Mouse (Mus musculus): ENCODE results near the gene Ahnak.
"Not testable (repeated sequence)": the region's sequence is repeated elsewhere in the genome, so short reads cannot be mapped to it uniquely, and the experiment has no call there.

Gene Ahnak

DNA sequence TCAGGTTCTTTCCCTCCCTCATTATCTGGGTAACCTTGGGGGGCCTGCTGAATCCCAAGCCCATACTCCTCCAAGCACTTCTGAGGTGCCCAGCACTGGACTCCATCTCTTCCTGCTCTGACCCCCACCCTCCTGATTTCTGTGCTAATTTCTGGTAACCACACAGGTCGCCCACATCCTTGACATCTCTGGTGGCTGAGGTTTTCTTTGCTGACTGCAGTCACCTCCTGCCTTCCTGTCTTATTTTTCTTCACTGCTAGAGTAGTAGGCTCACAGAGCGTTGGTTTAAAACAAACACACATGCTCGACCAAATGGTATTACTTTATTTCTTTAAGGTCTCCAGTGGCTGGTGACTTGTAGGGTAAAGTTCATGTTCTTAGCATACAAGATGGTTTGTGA lies 49.1 kb downstream of the Ahnak start:
- DNase-seq (ENCODE audit: extremely low read depth, low read depth, low spot score), result no peak

DNA sequence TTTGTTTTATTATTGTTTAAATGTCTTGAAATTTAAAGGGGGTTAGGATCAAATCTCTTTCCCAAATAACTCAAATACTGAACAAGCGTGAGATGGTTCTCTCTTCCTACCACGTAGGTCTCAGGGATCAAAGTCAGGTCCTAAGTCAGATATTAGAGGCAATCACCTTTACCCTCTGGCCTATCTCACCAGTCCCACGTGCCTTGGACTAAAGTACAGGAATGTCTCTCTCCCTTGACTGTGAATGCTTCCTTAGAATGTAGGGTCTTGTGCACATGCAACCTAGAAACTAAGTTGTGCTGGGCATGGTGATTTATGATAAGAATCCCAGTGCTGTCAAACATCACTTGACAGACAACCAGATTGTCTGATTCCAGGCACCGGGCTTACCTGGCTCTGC lies 50.2 kb downstream of the Ahnak start:
- no peak for DNase-seq (ENCODE audit: extremely low read depth, low read depth, low spot score)

DNA sequence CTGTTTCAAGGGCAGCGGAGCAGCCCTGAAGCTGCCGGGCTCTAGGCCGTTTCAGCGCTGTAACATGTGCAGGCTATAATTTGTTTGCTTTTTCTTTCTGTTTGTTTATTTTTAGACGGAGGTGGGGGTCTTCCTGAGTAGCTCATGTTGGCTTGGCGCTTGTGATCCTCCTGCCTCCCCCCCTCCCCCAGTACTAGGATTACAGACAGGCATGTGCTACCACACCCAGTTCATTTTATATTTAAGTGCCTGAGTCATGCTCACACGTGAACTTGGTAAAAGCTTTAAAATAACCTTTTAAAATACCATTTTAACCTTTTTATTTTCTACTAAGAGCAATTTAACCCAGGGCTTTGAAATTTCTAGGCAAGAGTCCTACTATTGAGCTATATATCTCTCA lies 50.8 kb downstream of the Ahnak start:
- DNase-seq (ENCODE audit: extremely low read depth, low read depth, low spot score), result no peak

DNA sequence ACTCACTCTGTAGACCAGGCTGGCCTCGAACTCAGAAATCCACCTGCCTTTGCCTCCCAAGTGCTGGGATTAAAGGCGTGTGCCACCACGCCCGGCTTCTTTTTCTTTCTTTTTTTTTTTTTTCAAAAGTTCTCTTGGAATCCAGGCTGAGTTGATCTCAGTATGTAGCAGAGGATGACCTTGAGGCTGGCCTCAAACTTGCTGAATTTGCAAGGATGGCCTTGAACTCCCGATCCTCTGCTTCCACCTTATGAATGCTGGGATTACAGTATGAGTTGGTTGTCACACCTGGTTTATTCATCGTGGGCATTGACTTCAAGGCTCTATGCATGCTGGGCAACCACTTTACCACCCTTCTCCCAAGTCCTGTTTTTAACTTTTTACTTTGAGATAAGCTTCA lies 51.6 kb downstream of the Ahnak start:
- DNase-seq (ENCODE audit: extremely low read depth, low read depth, low spot score), result no peak

DNA sequence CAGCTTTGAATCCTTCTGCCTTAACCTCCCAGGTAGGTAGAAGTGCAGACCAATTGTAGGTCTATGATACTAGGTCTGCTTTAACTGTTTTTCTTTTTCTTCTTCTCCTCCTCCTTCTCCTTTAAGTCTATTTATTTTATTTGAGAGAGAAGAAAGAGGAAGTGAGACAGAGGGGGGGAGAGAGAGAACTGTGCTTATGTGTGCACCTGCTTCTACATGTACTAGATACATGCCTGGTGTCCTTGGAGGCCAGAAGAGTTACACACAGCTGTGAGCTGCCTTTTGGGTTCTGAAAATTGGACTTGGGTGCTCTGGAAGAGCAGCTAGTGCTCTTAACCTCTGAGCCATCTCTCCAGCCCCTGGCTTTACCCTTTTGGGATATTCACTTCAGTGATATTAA lies 52.0 kb downstream of the Ahnak start:
- no peak for DNase-seq (ENCODE audit: extremely low read depth, low read depth, low spot score)

DNA sequence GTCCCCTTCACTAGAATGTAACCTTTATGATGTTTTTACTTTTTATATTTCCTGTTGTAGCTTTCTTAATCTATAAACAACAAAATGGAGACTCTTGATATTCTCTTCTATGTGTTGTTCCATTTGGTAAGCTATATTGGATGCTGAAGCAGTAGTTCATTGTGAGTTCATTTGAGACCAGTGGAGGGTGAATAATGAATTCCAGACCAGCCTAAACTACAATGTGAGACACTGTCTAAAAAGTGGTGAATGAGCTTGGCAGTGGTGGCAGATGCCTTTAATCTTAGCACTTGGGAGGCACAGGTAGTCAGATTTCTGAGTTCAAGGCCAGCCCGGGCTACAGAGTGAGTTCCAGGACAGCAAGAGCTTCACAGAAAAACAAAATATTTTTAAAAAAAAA lies 54.0 kb downstream of the Ahnak start:
- no peak for DNase-seq (ENCODE audit: extremely low read depth, low read depth, low spot score)

DNA sequence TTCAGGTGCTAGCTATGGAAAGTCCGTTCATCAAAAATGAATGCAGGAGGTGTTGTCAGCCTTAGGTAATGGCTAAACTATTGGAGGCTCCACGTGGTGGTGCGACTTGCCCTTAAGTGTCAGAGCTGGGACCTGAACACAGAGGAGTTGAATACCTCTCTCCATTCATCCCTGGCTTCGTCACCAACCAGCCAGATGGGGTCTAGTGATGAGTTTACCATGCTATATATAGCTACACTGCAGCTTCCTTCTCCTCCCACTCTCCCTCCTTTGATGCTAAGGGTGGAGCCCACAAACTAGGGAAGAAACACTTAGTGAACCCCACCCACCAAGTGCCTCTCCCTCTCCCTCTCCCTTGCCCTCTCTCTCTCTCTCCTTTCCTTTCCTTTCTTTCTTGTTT lies 55.2 kb downstream of the Ahnak start:
- no peak for DNase-seq (ENCODE audit: extremely low read depth, low read depth, low spot score)

DNA sequence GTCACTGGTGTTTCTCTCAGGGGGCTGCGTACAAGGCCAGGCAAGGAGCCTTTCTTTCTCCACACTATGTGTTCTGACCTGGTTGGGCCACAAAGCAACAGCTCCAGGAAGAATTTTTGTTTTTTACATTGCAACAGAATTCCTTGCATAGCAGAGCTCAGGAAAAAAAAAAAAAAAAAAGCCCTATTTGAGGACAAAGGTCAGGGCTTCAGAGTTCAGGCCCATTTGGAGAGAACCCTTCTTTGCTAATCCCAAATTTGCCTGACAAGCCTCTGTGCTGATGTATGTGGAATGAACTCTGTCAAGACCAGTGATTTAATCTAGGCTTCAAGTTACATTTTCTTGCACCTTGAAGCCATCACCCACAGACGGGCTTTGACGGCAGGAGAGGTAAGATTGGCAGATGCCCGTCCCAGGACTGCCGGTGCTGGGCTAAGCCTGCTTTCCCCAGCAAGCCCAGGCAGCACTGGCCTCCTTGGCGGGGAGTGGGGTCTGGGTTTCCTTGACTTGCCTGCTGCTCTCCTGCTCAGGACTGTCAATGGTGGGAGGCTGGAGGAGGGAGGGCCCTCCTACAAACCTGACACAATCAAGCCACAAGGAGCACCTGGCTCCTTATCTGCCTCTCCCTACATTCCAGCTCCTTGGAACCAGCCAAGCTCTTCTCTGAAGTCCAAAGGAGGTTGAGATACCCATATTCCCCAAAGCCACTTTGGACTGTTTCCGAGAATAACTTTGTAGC lies 58.3 kb downstream of the Ahnak start:
- peak; percentile 70 for DNase-seq (ENCODE audit: extremely low read depth, low read depth, low spot score)

DNA sequence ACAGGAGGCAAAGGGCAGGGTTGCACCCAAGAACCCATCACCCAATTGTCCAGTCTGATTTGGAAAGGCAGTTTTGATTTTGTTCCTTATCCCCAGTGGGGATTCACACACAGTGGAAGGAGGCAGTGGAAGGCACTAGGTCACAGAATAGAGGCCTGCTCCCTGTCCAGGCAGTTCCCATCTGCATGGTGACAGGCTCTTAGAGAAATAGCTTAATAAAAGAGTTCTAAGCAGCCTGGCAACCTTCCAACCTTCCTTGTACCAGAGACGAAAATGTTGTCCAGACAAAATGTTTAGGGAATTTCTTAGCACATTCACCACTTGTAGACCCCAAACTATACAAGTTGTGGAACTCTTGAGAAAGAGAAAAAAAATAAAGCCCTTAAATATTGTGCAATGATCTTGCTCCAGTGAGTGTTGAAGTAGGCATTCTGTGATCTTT lies 58.9 kb downstream of the Ahnak start:
- DNase-seq (ENCODE audit: extremely low read depth, low read depth, low spot score), result no peak

DNA sequence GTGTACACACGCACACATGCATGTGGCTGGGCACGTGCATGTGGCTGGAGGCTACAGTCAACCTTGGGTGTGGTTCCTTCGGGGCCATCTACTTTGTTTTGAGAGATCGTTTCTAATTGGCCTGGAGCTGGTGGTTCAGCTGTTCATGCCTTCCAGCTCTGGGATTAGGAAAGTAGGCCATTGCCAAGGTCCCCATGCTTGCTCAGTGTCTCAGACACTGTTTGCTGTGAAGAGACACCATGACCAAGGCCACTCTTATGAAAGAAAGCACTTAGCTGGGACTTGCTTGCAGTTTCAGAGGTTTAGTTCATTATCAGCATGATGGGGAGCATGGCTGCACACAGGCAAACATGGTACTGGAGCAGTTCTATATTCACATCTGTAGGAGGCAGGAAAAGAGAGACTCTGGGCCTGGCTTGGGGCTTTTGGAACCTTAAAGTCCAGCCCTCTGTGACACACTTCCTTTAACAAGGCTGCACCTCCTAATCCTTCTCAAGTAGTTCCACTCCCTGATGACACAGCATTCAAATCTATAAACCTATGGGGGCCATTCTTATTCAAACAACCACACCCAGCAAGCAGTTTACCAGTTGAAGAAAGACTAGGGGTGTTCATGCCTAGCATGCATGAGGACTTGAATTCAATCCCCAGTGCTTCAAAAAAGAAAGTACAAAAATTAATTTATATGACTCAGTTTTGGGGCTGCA lies 60.0 kb downstream of the Ahnak start:
- DNase-seq (ENCODE audit: extremely low read depth, low read depth, low spot score), result no peak

DNA sequence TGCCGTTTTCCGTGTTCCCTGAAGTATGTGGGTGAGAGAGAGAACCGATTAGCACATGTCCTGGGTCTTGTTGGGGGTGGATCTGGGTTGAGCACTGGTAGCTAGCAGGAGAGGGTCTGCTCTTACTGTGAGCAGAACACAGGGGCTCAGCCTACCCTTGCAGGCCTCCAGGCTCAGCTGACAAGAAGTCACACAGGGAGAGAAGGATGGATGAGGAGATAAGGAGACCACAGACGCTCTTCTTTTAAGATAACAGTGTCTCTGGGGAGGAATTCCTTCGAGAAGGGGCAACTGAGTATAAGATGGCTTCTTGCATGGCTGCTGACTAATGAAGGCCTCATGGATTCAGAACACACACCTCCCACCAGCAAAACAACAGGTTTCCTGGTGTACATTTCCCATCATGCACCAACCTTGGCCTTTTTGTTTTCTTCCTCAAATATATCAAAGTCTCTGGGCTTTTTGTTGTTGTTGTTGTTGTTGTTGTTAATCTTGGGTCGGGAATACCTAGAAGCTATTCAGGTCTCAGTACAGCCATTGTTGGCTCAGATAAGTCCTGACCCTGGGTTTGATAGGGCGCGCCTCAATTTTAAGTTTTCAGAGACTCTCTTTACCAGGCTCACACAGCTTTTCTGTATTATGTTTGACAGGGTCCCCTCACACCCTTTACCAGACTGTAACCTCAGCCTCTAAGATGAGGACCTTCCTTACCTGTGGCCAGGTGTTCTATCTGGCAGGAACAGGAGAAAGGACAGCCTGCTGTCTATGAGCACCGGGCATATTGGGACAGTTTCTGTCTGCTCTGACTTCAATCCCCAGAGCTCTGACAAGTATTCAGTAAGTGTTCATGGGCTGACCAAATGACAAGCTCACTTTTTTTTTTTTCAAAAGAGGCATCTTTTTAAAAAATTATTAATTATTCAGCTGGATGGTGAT lies 61.5 kb downstream of the Ahnak start:
- no peak for DNase-seq (ENCODE audit: extremely low read depth, low read depth, low spot score)

DNA sequence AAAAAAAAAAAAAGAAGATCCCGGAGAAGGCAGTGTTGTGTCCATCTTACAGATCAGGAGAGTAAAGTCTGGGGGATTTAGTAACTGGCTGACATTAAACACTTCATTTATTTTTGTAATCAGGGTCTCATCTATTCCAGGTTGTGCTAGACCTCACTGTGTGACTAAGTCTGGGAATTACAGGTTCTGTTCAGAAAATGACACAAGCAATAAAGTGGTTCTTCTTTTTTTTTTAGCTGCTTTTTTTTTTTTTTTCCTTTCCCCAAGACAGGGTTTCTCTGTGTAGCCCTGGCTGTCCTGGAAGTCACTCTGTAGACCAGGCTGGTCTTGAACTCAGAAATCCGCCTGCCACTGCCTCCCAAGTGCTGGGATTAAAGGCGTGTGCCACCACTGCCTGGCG lies 62.9 kb downstream of the Ahnak start:
- DNase-seq (ENCODE audit: extremely low read depth, low read depth, low spot score), result not testable (repeated sequence)

DNA sequence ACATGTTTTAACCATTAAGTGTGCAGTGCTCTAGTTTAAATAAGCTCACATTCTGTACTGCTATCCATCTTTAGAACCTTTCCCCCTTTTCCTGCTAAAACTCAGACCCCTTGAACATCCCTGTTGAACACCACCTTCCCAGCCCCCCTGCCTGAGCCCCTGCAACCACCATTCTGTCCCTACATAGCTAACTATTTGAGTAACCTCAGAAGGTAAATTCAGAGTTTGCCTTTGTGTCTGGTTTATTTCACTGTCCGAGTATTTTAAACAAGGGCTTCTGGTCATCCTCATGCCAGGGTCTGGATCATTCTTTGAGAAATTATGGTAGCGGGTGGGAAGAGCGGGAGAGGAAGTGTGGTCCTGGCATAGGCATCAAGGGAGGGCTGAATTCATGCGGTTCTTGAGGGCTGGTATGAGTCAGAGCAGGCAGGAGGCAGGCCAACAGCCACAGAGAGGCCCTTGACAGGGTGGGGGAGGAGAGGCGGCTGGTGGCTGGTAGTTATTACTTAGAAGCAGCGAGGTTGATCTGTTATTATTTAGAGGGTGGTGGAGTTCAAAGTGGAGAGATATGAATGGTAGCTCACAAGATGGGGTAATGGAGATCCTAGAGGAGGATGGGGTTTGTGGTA lies 63.8 kb downstream of the Ahnak start:
- no peak for DNase-seq (ENCODE audit: extremely low read depth, low read depth, low spot score)

DNA sequence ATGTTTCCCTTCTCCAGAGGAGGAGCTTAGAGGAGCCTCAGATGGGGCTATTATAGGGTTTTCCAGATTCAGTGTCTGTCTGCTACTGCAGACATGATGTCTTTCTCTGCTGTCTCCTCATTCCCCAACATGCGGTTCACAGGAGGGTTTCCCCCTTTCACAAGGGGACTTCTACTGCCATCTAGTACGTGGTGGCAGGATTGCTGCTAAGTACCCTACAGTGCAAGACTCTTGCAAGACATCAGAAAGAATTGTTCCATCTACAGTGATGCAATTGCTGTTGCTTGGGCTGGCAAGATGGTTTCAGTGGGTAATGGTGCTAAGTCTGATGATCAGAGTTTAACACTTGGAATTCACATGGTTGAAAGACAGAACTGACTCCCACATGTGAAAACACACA lies 66.1 kb downstream of the Ahnak start:
- no peak for DNase-seq (ENCODE audit: extremely low read depth, low read depth, low spot score)

DNA sequence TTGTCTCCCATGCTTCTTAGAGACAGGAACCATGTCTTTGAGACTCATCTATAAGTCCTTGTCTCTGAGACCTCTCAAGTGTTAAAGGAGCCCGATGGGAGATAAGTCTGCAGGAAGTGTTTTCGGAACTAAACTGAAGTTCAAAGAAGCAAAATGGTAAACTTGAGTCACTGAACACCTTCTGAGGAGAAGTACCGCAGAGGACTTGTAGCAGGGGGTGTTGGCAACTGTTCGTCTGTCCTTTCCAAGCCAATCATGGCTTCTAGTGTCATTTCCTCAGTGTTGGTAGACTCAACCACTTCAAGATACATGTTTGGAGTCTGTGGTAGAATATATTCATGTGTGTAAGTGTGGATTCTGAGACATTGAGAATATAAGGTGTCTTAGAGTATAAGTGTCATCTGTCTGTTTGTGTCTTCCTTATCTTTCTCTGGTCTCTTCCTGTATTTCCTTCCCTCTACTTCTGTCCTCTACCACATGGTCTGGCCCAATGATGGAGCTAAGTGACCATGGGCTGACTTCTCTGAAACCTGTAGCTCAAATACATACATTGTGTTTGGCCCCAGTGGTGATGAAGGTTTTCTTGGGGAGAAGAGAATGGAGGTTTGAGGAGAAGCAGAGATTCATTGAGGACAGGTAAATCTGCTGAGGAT lies 66.7 kb downstream of the Ahnak start:
- no peak for DNase-seq (ENCODE audit: extremely low read depth, low read depth, low spot score)

DNA sequence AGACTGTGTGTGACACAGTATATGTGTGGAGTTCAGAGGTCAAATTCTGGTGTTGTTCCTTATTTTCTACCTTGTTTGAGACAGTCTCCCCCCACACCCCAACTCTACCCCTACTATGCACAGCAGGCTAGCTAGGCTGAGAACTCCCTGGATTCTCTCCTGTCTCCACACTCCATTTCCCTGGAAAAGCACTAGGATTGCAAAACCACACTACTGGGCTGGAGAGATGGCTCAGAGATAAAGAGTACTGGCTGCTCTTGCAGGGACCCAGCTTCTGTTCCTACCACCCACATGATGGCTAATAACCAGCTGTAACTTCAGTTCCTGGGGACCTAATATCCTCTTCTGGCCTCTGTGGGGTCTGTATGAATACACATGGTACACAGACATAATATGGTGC lies 68.6 kb downstream of the Ahnak start:
- DNase-seq (ENCODE audit: extremely low read depth, low read depth, low spot score), result no peak

DNA sequence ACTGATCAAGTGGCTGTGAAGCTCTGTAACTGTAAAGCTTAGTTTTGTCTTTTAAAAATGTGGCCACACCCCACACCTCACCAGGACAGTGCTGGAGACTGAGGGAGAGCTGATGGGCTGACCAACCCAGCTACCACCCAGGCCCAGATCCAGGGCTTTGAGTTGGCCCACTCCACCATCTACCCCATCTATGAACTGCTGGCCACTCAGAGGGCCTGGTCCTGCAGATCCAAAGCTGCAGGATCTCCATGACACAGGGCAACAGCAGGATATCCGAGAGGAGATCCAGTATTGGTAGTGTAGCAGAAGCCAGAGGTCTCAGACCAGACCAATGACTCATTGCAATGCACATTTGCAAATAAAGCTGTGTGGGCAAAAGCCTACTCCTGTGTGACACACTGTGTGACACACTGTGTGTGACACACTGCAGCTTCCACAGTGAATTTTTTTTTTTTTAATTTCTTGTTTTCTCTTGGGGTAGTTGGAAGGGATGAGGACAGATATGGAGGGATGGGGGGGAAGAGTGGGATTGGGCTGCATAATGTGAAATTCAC lies 69.3 kb downstream of the Ahnak start:
- no peak for DNase-seq (ENCODE audit: extremely low read depth, low read depth, low spot score)

DNA sequence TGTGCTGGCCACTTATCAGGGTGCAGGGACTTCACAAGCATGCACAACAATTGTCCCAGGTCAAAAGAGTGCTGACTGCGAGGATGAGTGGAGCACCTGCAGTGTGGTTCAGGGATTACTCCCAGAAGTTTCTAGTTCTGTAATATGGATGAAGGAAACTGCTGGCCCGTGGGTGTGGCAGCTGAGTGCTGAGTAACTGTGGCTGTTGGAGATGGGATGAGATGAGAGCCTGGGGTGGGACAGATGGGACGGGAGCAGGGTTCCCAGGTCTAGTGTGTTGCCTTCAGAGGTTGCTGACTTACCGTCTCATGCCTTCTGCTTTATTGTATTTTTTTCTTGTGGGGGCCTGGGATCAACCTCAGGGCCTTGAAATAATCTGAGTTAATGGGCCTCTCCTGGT lies 69.9 kb downstream of the Ahnak start:
- DNase-seq (ENCODE audit: extremely low read depth, low read depth, low spot score), result no peak

DNA sequence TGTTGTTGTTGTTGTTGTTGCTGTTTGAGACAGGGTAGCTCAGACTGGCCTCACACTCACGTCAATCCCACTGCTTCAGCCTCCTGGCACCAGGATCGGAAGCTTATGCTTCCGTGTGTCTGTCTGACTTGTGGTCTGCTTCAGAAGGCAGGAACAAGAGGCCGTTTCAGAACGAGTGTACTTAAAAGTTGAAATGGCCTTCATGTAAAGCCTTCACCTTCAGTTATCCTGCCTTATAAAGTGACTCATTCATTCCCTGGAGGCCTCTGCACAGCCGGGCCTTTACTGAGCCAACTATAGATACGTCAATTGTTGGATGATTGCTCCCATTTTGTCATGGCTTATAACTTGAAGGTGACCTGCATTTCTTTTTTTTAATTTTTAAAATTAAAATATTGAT lies 70.3 kb downstream of the Ahnak start:
- DNase-seq (ENCODE audit: extremely low read depth, low read depth, low spot score), result no peak

DNA sequence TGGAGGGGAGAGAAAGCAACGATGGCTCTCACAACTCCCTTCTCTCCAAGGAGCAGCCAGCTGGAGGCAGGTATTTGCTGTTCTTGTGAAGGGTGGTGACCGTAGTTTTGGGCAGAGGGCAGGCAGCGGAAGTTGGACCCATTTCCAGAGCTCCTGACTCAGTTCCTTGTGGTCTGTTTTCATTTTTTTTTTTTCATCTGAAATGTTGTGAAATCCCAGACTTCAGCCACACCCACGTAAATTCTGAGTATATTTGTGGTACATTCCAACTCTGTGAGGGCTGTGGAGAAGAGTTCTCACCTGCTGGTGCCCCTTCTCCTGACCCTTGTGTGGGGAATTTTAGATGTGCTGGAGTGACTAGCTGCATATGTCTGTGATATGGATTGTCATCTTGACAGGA lies 71.0 kb downstream of the Ahnak start:
- no peak for DNase-seq (ENCODE audit: extremely low read depth, low read depth, low spot score)
